Mouse (Mus musculus) heart, embryonic 12.5 days (tissue): ENCODE data around the gene Lenep. TPM values are rescaled to one million over a fixed set of nuclear protein-coding genes. Genes with fewer than 3 reads are reported as not detected.

Experiments
- ATAC-seq: fragments of 200-750 bp; cut with Nextera tagmentation; 2 replicates; pipeline ENCODE4 v1.8.0; 2017; ENCODE audit warnings: moderate TSS enrichment, moderate library complexity; ENCODE audit not compliant: insufficient number of reproducible peaks, low FRiP score
- H3K27ac ChIP-seq: fragments of 300-500 bp; sonication (generic); 2 replicates; pipeline ENCODE4 v1.5.1; 2016; ENCODE audit warnings: mild to moderate bottlenecking, moderate library complexity; ENCODE audit not compliant: poor library complexity, severe bottlenecking
- H3K27me3 ChIP-seq: fragments of 300-500 bp; sonication (generic); replicated peaks from 2 replicates; pipeline ENCODE4 v1.6.1; 2016; ENCODE audit warnings: mild to moderate bottlenecking, moderate library complexity
- H3K36me3 ChIP-seq: fragments of 300-500 bp; sonication (generic); 2 replicates; pipeline ENCODE4 v1.6.1; 2016; ENCODE audit warnings: mild to moderate bottlenecking, moderate library complexity
- H3K4me1 ChIP-seq: fragments of 300-500 bp; sonication (generic); replicated peaks from 2 replicates; pipeline ENCODE4 v1.6.1; 2016; ENCODE audit warnings: mild to moderate bottlenecking
- H3K4me2 ChIP-seq: fragments of 300-500 bp; sonication (generic); 2 replicates; pipeline ENCODE4 v1.6.1; 2016; ENCODE audit warnings: mild to moderate bottlenecking, moderate library complexity
- H3K4me3 ChIP-seq: fragments of 300-500 bp; sonication (generic); 2 replicates; pipeline ENCODE4 v1.5.1; 2016; ENCODE audit warnings: mild to moderate bottlenecking
- H3K9ac ChIP-seq: fragments of 300-500 bp; sonication (generic); 2 replicates; pipeline ENCODE4 v1.6.1; 2016; ENCODE audit warnings: mild to moderate bottlenecking, moderate library complexity
- H3K9me3 ChIP-seq: fragments of 300-500 bp; sonication (generic); replicated peaks from 2 replicates; pipeline ENCODE4 v1.6.1; 2016; ENCODE audit warnings: mild to moderate bottlenecking, moderate library complexity
- WGBS: fragments of 180-500 bp; shearing (Covaris S2); methylation state at CpG from one replicate; pipeline ENCODE4 v1.1.7; 2016; 5-methylcytosine and 5-hydroxymethylcytosine counted together
- polyA plus RNA-seq: library from polyadenylated mRNA; unstranded; fragments of >200 nt; fragmentation: Nextera tagmentation; extraction: Ambion mirVana; gene quantifications from 2 replicates; pipeline ENCODE4 v1.2.1, GENCODE M21; 2016

The Lenep gene
- polyA plus RNA-seq: 0.54 TPM in 1 of 2 replicates, not detected in the other

DNA sequence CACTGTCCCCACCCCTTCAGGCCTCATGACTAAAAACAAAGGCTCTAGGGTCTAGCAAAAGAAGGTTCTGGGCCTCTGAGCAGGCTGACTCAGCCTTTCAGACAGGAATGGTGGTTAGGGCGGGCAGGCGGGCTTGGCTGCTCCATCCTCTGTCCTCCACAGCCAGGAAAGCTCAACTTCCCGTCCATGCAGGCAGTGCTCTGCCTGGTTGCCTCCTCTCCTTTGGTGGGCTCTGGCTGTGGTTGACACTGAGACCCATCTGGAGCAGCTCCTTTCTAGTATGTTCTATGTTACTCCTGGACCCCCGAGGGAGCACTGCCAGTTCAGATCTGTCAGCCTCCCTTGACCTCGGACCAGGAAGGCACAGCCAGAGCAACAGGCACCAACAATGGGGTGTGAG, at the start of gene Lenep:
Lenep (minus strand) TSS at position 101 of the 400 bp plus-strand sequence.
- H3K27ac ChIP-seq: no peak within 1 kb of the TSS
- H3K9me3 ChIP-seq: no peaks in the 10 kb centered on the region
- H3K36me3 ChIP-seq: peaks cover 52% of the 10 kb centered on the region
- H3K4me2 ChIP-seq: no peak within 1 kb of the TSS
- H3K4me3 ChIP-seq: no peak within 1 kb of the TSS
- ATAC-seq: no peak
- no peak within 1 kb of the TSS for H3K9ac ChIP-seq
- no peaks in the 10 kb centered on the region for H3K4me1 ChIP-seq
- WGBS: 75% methylated on average over 5 of the region's 5 CpGs
- no peaks in the 10 kb centered on the region for H3K27me3 ChIP-seq

DNA sequence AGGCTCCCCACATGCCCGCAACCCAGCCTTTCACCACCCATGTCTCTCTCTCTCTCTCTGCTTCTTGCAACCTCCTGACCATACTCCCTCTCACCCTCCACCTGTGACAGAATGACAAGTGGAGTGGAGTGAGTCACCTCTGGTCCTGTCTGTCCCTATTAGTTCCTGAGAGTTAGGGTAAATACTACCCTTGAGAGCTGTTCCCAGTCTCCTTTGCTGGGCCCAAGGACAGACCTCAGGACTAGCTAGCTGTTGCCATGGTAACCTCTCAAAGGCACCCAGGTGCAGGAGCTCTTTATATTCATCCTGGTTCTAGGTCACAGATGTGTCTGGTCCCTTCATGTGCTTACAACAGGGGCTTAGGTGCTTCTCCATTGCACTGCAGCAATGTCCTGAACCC, 49.3 kb upstream of the Lenep start:
- peak overlapping the region; percentile 34 for H3K9ac ChIP-seq
- no peak overlapping the region for H3K27ac ChIP-seq
- ATAC-seq: no peak
- H3K27me3 ChIP-seq: no peaks in the 10 kb centered on the region
- no peaks in the 10 kb centered on the region for H3K9me3 ChIP-seq
- no peak overlapping the region for H3K4me2 ChIP-seq
- 56% methylated on average over 1 of the region's 1 CpGs for WGBS
- H3K4me1 ChIP-seq: peaks cover 48% of the 10 kb centered on the region
- no peak overlapping the region for H3K4me3 ChIP-seq
- H3K36me3 ChIP-seq: peaks cover 15% of the 10 kb centered on the region

DNA sequence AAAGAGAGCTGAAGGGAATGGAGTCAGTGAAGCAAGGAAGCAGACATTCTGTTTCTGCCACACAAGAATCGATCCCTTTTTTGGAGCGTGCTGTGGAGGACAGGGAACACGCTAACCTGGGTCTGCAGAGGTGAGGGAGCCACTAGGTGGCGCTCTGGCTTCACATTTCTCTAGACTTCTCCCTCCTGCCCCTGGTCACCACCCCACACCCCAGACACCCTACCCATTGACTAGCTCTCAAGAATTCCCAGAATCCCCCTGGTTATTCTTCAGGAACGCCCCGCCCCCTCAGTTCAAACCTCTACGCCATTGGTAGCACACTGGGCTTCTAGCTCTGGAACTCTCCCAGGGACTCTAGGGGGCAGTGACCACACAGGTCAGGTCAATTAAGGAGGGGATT, 46.9 kb upstream of the Lenep start:
- Histone ChIP-seq H3K4me1 (peaks cover 46% of the 10 kb centered on the region), H3K9ac (0 out of 2 replicates have a peak overlapping the region, but pooled peaks have one; percentile 31), H3K36me3 (peaks cover 38% of the 10 kb centered on the region), H3K9me3 (no peaks in the 10 kb centered on the region), H3K27me3 (no peaks in the 10 kb centered on the region), H3K4me2 (peak overlapping the region; percentile 22), H3K4me3 (no peak overlapping the region), H3K27ac (peak overlapping the region; percentile 88)
- ATAC-seq: peak; percentile 27; the same call in 1 of the 2 replicates
- WGBS: 39% methylated on average over 7 of the region's 7 CpGs

DNA sequence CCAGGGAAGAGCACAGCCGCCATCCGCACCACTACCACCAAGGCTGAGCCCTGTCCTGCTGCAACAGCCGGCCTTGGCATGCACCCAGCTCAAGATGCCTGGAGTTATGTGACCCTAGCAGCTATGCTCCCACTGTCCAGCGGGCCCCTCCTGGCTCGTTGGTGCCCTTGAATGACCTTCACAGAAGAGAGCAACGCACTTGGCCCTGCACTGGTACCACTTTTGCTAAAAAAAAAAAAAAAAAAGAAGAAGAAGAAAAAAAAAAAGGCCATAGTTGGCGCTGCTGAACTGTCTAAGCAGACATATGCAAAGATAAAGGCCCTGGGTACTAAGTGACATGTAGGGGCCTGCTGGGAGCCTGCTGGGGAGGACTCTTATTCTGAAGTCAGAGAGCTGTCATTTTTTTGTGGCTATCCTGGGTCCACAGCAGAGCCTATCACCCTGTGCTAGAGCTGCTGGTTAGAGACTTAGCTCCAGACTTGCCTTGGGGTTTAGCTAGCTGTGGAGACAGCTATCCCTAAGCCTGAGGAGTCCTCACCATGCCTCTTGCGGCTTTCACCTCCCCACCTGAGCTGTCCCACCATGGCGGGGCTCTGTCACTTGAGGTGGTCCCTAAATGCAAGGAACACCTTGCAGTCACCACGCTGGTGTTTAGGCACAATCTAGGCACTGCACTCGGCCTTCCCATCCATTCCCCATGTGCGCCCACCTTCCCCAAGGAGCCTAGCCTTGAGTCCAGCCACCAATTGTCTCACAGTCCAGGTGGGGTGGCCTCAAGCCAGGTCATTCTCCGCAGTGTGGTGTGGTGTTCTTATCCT, 46.3 kb upstream of the Lenep start:
- 37% methylated on average over 13 of the region's 13 CpGs for WGBS
- H3K36me3 ChIP-seq: peaks cover 44% of the 10 kb centered on the region
- peak overlapping the region; percentile 35 for H3K9ac ChIP-seq
- H3K9me3 ChIP-seq: no peaks in the 10 kb centered on the region
- H3K27me3 ChIP-seq: no peaks in the 10 kb centered on the region
- H3K4me1 ChIP-seq: peaks cover 46% of the 10 kb centered on the region
- ATAC-seq: peak; percentile 74
- H3K4me3 ChIP-seq: no peak overlapping the region
- peak overlapping the region; percentile 88 for H3K27ac ChIP-seq
- H3K4me2 ChIP-seq: peak overlapping the region; percentile 31

DNA sequence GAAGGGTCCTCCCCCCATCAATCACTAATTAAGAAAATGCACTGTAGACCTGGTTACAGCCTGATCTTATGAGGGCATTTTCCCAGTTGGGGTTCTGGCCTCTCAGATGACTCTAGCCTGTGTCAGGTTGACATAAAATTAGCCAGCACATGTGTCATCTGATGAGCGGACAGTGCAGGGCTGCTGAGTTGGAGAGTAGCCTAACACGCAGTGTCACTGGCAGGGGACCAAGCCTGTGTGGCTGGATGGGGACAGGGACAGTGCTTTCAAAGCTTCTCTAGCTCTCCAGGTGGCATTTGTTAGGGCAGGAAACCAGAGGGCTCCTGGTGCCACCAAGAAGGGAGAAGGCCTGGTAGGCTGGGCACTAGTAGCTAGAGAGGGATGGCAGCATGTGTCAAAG, 38.1 kb upstream of the Lenep start:
- Histone ChIP-seq H3K27me3 (no peaks in the 10 kb centered on the region), H3K9ac (no peak overlapping the region), H3K27ac (no peak overlapping the region), H3K9me3 (no peaks in the 10 kb centered on the region), H3K4me1 (peaks cover 20% of the 10 kb centered on the region), H3K4me2 (no peak overlapping the region), H3K36me3 (peaks cover 50% of the 10 kb centered on the region), H3K4me3 (no peak overlapping the region)
- no peak for ATAC-seq
- 89% methylated on average over 2 of the region's 2 CpGs for WGBS

DNA sequence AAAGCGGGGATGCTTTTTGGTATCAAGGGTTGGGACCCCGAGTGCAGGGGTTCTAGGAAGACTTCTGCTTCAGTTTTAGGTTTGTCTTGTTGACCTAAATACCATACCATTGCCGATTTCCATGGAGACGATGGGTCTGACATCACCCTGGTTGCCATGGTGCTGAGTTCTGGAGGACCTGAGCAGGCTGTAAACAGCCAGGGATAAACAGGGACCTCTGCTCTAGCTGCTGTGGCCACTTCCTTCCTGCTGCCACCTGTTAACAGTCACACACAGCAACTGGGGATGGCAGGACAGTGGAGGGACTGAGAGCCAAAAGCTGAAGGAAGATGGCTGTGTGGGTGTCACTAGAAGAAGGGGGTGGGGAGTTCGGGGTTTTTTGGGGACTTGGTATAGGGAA, 34.7 kb upstream of the Lenep start:
- H3K4me2 ChIP-seq: peak overlapping the region; percentile 70
- WGBS: 35% methylated on average over 5 of the region's 5 CpGs
- ATAC-seq: no peak
- no peaks in the 10 kb centered on the region for H3K27me3 ChIP-seq
- H3K9ac ChIP-seq: peak overlapping the region; percentile 81
- peak overlapping the region; percentile 68 for H3K4me3 ChIP-seq
- peaks cover 46% of the 10 kb centered on the region for H3K36me3 ChIP-seq
- H3K9me3 ChIP-seq: no peaks in the 10 kb centered on the region
- H3K27ac ChIP-seq: peak overlapping the region; percentile 83
- peaks cover 26% of the 10 kb centered on the region for H3K4me1 ChIP-seq

DNA sequence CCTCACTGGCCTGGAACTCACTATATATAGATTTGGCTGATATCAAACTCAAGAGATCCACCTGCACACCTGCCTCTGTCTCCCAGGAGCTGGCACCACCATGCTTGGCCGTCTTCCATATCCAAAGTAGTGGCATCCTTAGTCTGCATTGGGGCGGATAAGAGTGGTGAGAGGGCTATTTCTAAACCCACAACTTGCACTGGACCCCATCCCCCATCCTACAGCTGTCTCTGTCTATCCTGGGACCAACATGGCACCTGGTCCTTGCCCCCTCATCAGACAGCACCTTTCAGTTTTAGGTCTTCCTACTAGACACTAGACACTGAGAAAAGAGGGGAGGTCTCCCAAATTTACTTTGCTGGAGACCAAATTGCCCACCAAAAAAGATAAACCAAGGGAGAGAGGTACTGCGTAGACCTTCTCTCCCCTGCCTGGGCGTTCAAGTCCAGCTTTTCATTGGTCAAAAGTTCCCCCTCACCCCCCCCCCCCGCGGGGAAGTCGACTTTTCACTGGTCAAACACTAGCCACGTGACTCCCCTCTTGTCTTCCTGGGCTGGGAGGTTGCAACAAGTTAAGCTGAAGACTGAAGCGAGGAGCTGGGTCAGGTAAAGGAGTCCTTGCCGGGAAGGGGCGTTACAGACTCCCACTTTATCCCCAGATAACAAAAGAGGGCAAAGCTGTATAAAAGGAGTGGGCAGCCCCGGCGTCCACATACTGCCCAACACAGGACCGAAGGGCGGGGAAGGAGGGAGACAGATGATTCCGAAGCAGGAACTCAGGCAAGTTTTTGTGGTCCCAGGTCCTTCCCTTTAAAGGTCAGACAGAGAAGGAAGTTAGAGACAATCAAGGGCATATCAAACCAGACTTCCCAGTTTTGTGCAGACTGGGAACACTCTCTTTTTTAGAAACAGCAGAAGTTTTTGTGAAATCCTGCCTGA, 33.9 kb upstream of the Lenep start, which contains the start of gene Pbxip1:
Pbxip1 (plus strand) TSS at position 531 of the 938 bp plus-strand sequence.
- Histone ChIP-seq H3K9me3 (no peaks in the 10 kb centered on the region), H3K9ac (peak within 1 kb of the TSS; percentile 81), H3K4me3 (peak within 1 kb of the TSS; percentile 68), H3K27me3 (no peaks in the 10 kb centered on the region), H3K36me3 (peaks cover 50% of the 10 kb centered on the region), H3K4me1 (peaks cover 30% of the 10 kb centered on the region), H3K27ac (peak within 1 kb of the TSS; percentile 83), H3K4me2 (peak within 1 kb of the TSS; percentile 70)
- ATAC-seq: peak; percentile 87
- 4% methylated on average over 16 of the region's 16 CpGs for WGBS

DNA sequence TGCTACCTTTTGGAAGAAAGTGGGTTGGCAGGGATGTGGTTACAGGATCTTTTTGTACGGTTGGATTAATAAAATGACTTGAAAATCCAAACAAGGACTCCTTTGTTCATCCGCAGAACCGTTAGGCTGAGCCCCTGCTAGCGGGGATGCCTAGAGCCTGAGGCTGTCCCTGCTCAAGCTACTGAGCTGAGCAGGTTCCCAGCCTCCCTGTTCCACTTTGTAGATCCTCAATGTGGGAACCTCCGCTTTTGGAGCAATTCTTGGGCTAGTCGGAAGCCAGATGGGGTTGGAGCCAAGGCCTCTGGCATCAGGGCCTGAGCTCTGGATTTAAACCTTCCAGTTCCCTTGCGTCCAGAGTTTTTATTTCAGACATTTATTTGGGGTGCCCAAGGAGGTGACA, 32.4 kb upstream of the Lenep start:
- Histone ChIP-seq H3K36me3 (peaks cover 39% of the 10 kb centered on the region), H3K4me1 (peaks cover 36% of the 10 kb centered on the region), H3K27ac (no peak overlapping the region), H3K27me3 (no peaks in the 10 kb centered on the region), H3K9me3 (no peaks in the 10 kb centered on the region), H3K9ac (no peak overlapping the region), H3K4me3 (no peak overlapping the region), H3K4me2 (no peak overlapping the region)
- no peak for ATAC-seq
- WGBS: 79% methylated on average over 7 of the region's 7 CpGs

DNA sequence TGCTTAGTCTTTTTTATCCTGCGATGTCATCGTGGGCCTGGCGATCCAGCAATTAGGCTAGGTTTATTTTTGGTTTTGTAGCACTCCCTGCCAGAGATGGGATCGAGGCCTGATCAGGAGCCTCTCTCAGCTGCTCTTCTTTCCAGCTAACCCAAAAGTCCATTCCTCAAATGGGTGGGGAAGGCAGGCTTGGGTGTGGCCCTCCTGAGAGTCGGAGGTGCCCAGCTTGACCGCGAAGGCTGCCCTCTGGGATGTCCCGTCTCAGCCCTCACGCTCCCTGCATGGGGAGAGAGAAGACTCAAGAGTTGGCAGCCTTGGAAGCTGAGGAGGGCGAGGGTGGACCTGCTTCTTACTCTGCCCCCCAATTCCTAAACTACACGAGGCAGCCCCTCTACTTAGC, 31.9 kb upstream of the Lenep start:
- no peak overlapping the region for H3K27ac ChIP-seq
- H3K27me3 ChIP-seq: no peaks in the 10 kb centered on the region
- H3K4me2 ChIP-seq: no peak overlapping the region
- no peaks in the 10 kb centered on the region for H3K9me3 ChIP-seq
- H3K4me1 ChIP-seq: peaks cover 36% of the 10 kb centered on the region
- no peak overlapping the region for H3K4me3 ChIP-seq
- no peak for ATAC-seq
- 76% methylated on average over 11 of the region's 11 CpGs for WGBS
- H3K36me3 ChIP-seq: peaks cover 33% of the 10 kb centered on the region
- H3K9ac ChIP-seq: no peak overlapping the region

DNA sequence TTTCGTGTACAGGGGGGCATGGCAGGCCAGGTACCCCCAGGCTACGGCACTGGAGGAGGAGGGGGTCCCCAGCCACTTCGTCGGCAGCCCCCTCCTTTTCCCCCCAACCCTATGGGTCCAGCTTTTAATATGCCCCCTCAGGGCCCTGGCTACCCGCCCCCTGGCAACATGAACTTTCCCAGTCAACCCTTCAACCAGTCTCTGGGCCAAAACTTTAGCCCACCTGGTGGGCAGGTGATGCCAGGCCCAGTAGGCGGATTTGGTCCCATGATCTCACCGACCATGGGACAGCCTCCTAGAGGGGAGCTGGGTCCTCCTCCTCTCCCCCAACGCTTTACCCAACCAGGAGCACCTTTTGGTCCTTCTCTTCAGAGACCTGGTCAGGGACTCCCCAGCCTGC, 30.0 kb upstream of the Lenep start:
- peaks cover 38% of the 10 kb centered on the region for H3K36me3 ChIP-seq
- ATAC-seq: no peak

More for the DNA sequence above, 30.0 kb upstream of the Lenep start:
- no peak overlapping the region for H3K4me2 ChIP-seq
- H3K9ac ChIP-seq: 0 out of 2 replicates have a peak overlapping the region, but pooled peaks have one; percentile 22
- no peaks in the 10 kb centered on the region for H3K27me3 ChIP-seq
- no peak overlapping the region for H3K4me3 ChIP-seq
- H3K27ac ChIP-seq: no peak overlapping the region
- H3K9me3 ChIP-seq: no peaks in the 10 kb centered on the region
- H3K4me1 ChIP-seq: peaks cover 27% of the 10 kb centered on the region
- WGBS: 92% methylated on average over 8 of the region's 8 CpGs
